Mouse (Mus musculus) CH12.LX (cell line): ENCODE data around the gene Fgfrl1. TPM values are rescaled to one million over a fixed set of nuclear protein-coding genes. Genes with fewer than 3 reads are reported as not detected.
A peak's percentile ranks its signal among the peaks of the same experiment; 100 is the strongest.

Experiments
- DNase-seq: peaks from one replicate; pipeline ENCODE4 v3.0.0-alpha.2; 2013; ENCODE audit errors: extremely low read depth
- H3K27ac ChIP-seq: 2 replicates; pipeline ENCODE4 v1.5.1; 2012; ENCODE audit warnings: low read depth, mild to moderate bottlenecking, control low read depth, moderate library complexity; ENCODE audit not compliant: insufficient read depth
- H3K27me3 ChIP-seq: replicated peaks from 2 replicates; pipeline ENCODE3; 2012; ENCODE audit warnings: inconsistent platforms
- H3K36me3 ChIP-seq, 2 experiments: replicated peaks in 1 of 2; 2 replicates each; pipeline versions ENCODE3 to v1.6.1; 2012; ENCODE audit warnings: inconsistent platforms in 1 of 2, low read length in 1 of 2, mild to moderate bottlenecking in 1 of 2, mixed read lengths in 1 of 2, moderate library complexity in 1 of 2; ENCODE audit not compliant: control insufficient read depth in 1 of 2, insufficient read depth in 1 of 2
- H3K4me1 ChIP-seq, 2 experiments: 2 replicates each; pipeline ENCODE4 v1.6.1; 2012; ENCODE audit warnings: inconsistent platforms in 1 of 2, moderate library complexity in 1 of 2; ENCODE audit not compliant: insufficient read depth in 2 of 2, control insufficient read depth in 1 of 2
- H3K4me2 ChIP-seq: 2 replicates; pipeline ENCODE4 v1.6.1; 2012; ENCODE audit warnings: low read depth, mild to moderate bottlenecking, control low read depth; ENCODE audit not compliant: poor library complexity, insufficient read depth, severe bottlenecking
- H3K4me3 ChIP-seq, 3 experiments: fragments of 150-350 bp in 1 of 3; sonication (generic) in 1 of 3; replicated peaks in 1 of 3; 2 replicates each; pipeline versions ENCODE3 to v1.5.1; 2011 to 2012; ENCODE audit warnings: low read depth in 2 of 3, low read length in 2 of 3, mild to moderate bottlenecking in 2 of 3, moderate library complexity in 2 of 3, control low read depth in 1 of 3, improper control_type of control experiment in 1 of 3, inconsistent platforms in 1 of 3, mixed read lengths in 1 of 3; ENCODE audit not compliant: poor library complexity in 1 of 3
- H3K79me2 ChIP-seq: replicated peaks from 2 replicates; pipeline ENCODE4 v1.6.1; 2012; ENCODE audit warnings: mild to moderate bottlenecking, moderate library complexity; ENCODE audit not compliant: control insufficient read depth, poor library complexity, insufficient read depth, severe bottlenecking; ENCODE audit errors: extremely low read depth
- H3K9ac ChIP-seq: 2 replicates; pipeline ENCODE4 v1.6.1; 2012; ENCODE audit warnings: low read depth, mild to moderate bottlenecking, control low read depth, moderate library complexity; ENCODE audit not compliant: insufficient read depth
- H3K9me3 ChIP-seq: replicated peaks from 2 replicates; pipeline ENCODE3; 2012; ENCODE audit warnings: low read length, inconsistent platforms, mixed read lengths
- BHLHE40 ChIP-seq: IDR thresholded peaks from 2 replicates; pipeline ENCODE4 v1.6.1; 2011; ENCODE audit warnings: mild to moderate bottlenecking, low read depth, low read length, improper control_type of control experiment
- EP300 ChIP-seq: IDR thresholded peaks from 2 replicates; pipeline ENCODE4 v1.6.1; 2011; ENCODE audit warnings: low read length, improper control_type of control experiment
- GABPA ChIP-seq: IDR thresholded peaks from 2 replicates; pipeline ENCODE4 v1.6.1; 2012; ENCODE audit warnings: low read depth, low read length, improper control_type of control experiment, inconsistent platforms; ENCODE audit not compliant: insufficient replicate concordance
- JUND ChIP-seq: conservative IDR thresholded peaks from 2 replicates; pipeline ENCODE4 v1.6.1; 2011; ENCODE audit warnings: low read depth, low read length, improper control_type of control experiment
- KAT2A ChIP-seq: IDR thresholded peaks from 2 replicates; pipeline ENCODE4 v1.6.1; 2012; ENCODE audit warnings: low read length, improper control_type of control experiment, inconsistent platforms; ENCODE audit not compliant: insufficient replicate concordance
- MEF2A ChIP-seq: IDR thresholded peaks from 2 replicates; pipeline ENCODE4 v1.6.1; 2014; ENCODE audit warnings: low read depth, mild to moderate bottlenecking, inconsistent platforms, low read length, improper control_type of control experiment, borderline replicate concordance
- MXI1 ChIP-seq: IDR thresholded peaks from 2 replicates; pipeline ENCODE4 v1.6.1; 2011; ENCODE audit warnings: mild to moderate bottlenecking, low read depth, low read length, improper control_type of control experiment
- MYC ChIP-seq: IDR thresholded peaks from 2 replicates; pipeline ENCODE4 v1.6.1; 2011; ENCODE audit warnings: low read depth, mild to moderate bottlenecking, improper control_type of control experiment, low read length
- NELFE ChIP-seq: IDR thresholded peaks from 2 replicates; pipeline ENCODE4 v1.6.1; 2011; ENCODE audit warnings: low read depth, low read length, improper control_type of control experiment
- PAX5 ChIP-seq: IDR thresholded peaks from 2 replicates; pipeline ENCODE4 v1.6.1; 2012; ENCODE audit warnings: low read length, inconsistent platforms, mixed read lengths
- POLR2AphosphoS2 ChIP-seq: IDR thresholded peaks from 2 replicates; pipeline ENCODE4 v1.6.1; 2011; ENCODE audit warnings: low read depth, low read length, improper control_type of control experiment
- RAD21 ChIP-seq: IDR thresholded peaks from 2 replicates; pipeline ENCODE4 v1.6.1; 2011; ENCODE audit warnings: low read depth, mild to moderate bottlenecking, low read length, improper control_type of control experiment, moderate library complexity
- SIN3A ChIP-seq: IDR thresholded peaks from 2 replicates; pipeline ENCODE4 v1.6.1; 2012; ENCODE audit warnings: low read length, improper control_type of control experiment, inconsistent platforms
- USF1 ChIP-seq: IDR thresholded peaks from 2 replicates; pipeline ENCODE4 v1.6.1; 2014; ENCODE audit warnings: low read depth, mild to moderate bottlenecking, inconsistent platforms, low read length, improper control_type of control experiment
- USF2 ChIP-seq: conservative IDR thresholded peaks from 2 replicates; pipeline ENCODE4 v1.6.1; 2011; ENCODE audit warnings: low read depth, low read length, improper control_type of control experiment
- ZC3H11A ChIP-seq: IDR thresholded peaks from 2 replicates; pipeline ENCODE4 v1.6.1; 2012; ENCODE audit warnings: low read depth, mild to moderate bottlenecking, inconsistent platforms, low read length, improper control_type of control experiment
- ZMIZ1 ChIP-seq: IDR thresholded peaks from 2 replicates; pipeline ENCODE4 v1.6.1; 2012; ENCODE audit warnings: low read depth, mild to moderate bottlenecking, inconsistent platforms, low read length, improper control_type of control experiment
- ZNF384 ChIP-seq: IDR thresholded peaks from 2 replicates; pipeline ENCODE4 v1.6.1; 2012; ENCODE audit warnings: low read depth, low read length, improper control_type of control experiment, inconsistent platforms
- dilution Hi-C: fragments of 300-500 bp; cut with MboI; formaldehyde crosslinking; loops from 2 replicates; pipeline ENCODE4 v1.14.3; 2020; ENCODE audit warnings: low sequenced_read_pairs; ENCODE audit not compliant: extremely low pct_unique_long_range_greater_than_20kb, extremely low pct_ligation_motif_present
- in situ Hi-C: fragments of 300-500 bp; cut with MboI; formaldehyde crosslinking; loops from 3 replicates; pipeline ENCODE4 v1.14.3; 2019; ENCODE audit warnings: low sequenced_read_pairs, low pct_ligation_motif_present, low pct_unique_long_range_greater_than_20kb, mixed read lengths
- polyA plus RNA-seq: library from polyadenylated mRNA; unstranded; fragments of >175 nt; gene quantifications from 2 replicates; pipeline ENCODE4 v1.2.1, GENCODE M21; 2012; ENCODE audit warnings: low read depth; ENCODE audit not compliant: insufficient read length
- total RNA-seq, 2 experiments: library from RNA; depleted of rRNA; stranded (reverse); fragments of 300-350 nt in 1 of 2; fragments of >200 nt in 1 of 2; gene quantifications; 2 replicates each; pipeline ENCODE4 v1.2.3; 2012 to 2014

Fgfrl1 gene
- total and polyA plus RNA-seq, 3 experiments: 0.17 to 0.64 (median 0.26) TPM

- Histone ChIP-seq H3K4me2 (peak overlapping the region; percentile 78), H3K4me3 (peak overlapping the region in 2 of 3 experiments; percentile 41 to 55), H3K4me1 (peaks cover 3 to 5% of the 10 kb centered on the region in 2 experiments; a peak in 2 of 4 replicates), H3K9ac (peak overlapping the region; percentile 14; the same call in 1 of the 2 replicates), H3K27ac (no peak overlapping the region), H3K27me3 (peaks cover 54% of the 10 kb centered on the region), H3K36me3 (no peaks in the 10 kb centered on the region), H3K9me3 (peaks cover 7% of the 10 kb centered on the region), H3K79me2 (no peaks in the 10 kb centered on the region)
- in situ Hi-C loops (no loop called here), dilution Hi-C loops (no loop called here)
- TF ChIP-seq GABPA: no peak
- TF ChIP-seq PAX5: no peak
- no peak for TF ChIP-seq ZNF384
- no peak for TF ChIP-seq JUND
- no peak for TF ChIP-seq USF2
- TF ChIP-seq RAD21: no peak
- TF ChIP-seq USF1: no peak
- DNase-seq: no peak
These were observed 2.4 kb downstream of the Fgfrl1 start for GRCm38 (mm10) chr5:108694352-108695261.

- TF ChIP-seq ZMIZ1 (no peak), MXI1 (no peak), PAX5 (no peak), SIN3A (no peak), KAT2A (no peak)
- Histone ChIP-seq H3K79me2 (no peaks in the 10 kb centered on the region), H3K9ac (no peak overlapping the region), H3K9me3 (peaks cover 7% of the 10 kb centered on the region), H3K4me1 (peaks cover 3 to 5% of the 10 kb centered on the region in 2 experiments; a peak in 2 of 4 replicates), H3K27ac (no peak overlapping the region), H3K4me2 (no peak overlapping the region), H3K36me3 (no peaks in the 10 kb centered on the region), H3K4me3 (no peak overlapping the region), H3K27me3 (peaks cover 66% of the 10 kb centered on the region)
- in situ Hi-C loops (no loop called here), dilution Hi-C loops (no loop called here)
- no peak for DNase-seq
These were observed 3.7 kb downstream of the Fgfrl1 start for GRCm38 (mm10) chr5:108695861-108696260.

- peaks cover 73% of the 10 kb centered on the region for H3K27me3 ChIP-seq
- TF ChIP-seq BHLHE40 (no peak), MYC (no peak), GABPA (no peak), POLR2AphosphoS2 (no peak), ZC3H11A (no peak), NELFE (no peak), MEF2A (no peak), ZNF384 (no peak), EP300 (no peak)
- TF ChIP-seq, all 38 proteins: peak for 0
- no peak overlapping the region for H3K4me3 ChIP-seq
- dilution Hi-C loops: no loop called here
- H3K27ac ChIP-seq: no peak overlapping the region
- DNase-seq: no peak
- peaks cover 3 to 5% of the 10 kb centered on the region in 2 experiments; a peak in 2 of 4 replicates for H3K4me1 ChIP-seq
- no peak overlapping the region for H3K9ac ChIP-seq
- H3K79me2 ChIP-seq: no peaks in the 10 kb centered on the region
- in situ Hi-C loops: no loop called here
- H3K36me3 ChIP-seq: no peaks in the 10 kb centered on the region
- H3K4me2 ChIP-seq: no peak overlapping the region
- peaks cover 7% of the 10 kb centered on the region for H3K9me3 ChIP-seq
These were observed 4.4 kb downstream of the Fgfrl1 start for GRCm38 (mm10) chr5:108696542-108696941.
